Mouse (Mus musculus) midbrain, postnatal 0 days (tissue): Measurements from ENCODE around the gene Nipa1. TPM values are rescaled to one million over a fixed set of nuclear protein-coding genes. Genes with fewer than 3 reads are reported as not detected.

Source experiments
- ATAC-seq: fragments of 200-750 bp; cut with Nextera tagmentation; 2 replicates; pipeline ENCODE4 v1.8.0; 2017; ENCODE audit warnings: moderate number of reproducible peaks, mild to moderate bottlenecking, moderate TSS enrichment, moderate library complexity; ENCODE audit not compliant: low FRiP score
- DNase-seq: peaks from one replicate; pipeline ENCODE4 v3.0.0-alpha.2; 2015; ENCODE audit warnings: low spot score
- H3K27ac ChIP-seq: fragments of 300-500 bp; sonication (generic); 2 replicates; pipeline ENCODE4 v1.5.1; 2014; ENCODE audit warnings: low read depth, mild to moderate bottlenecking, low read length, mixed read lengths
- H3K27me3 ChIP-seq: fragments of 300-500 bp; sonication (generic); 2 replicates; pipeline ENCODE4 v1.6.1; 2014; ENCODE audit warnings: low read length, control low read depth, mixed read lengths; ENCODE audit not compliant: insufficient read depth
- H3K36me3 ChIP-seq: fragments of 300-500 bp; sonication (generic); 2 replicates; pipeline ENCODE4 v1.6.1; 2014; ENCODE audit warnings: low read length, control low read depth, mixed read lengths; ENCODE audit not compliant: insufficient read depth
- H3K4me1 ChIP-seq: fragments of 300-500 bp; sonication (generic); 2 replicates; pipeline ENCODE4 v1.6.1; 2014; ENCODE audit warnings: mild to moderate bottlenecking, control low read depth, antibody characterized with exemption, low read length, mixed read lengths; ENCODE audit not compliant: insufficient read depth
- H3K4me2 ChIP-seq: fragments of 300-500 bp; sonication (generic); 2 replicates; pipeline ENCODE4 v1.6.1; 2014; ENCODE audit warnings: low read depth, mild to moderate bottlenecking, low read length, mixed read lengths; ENCODE audit not compliant: poor library complexity, severe bottlenecking
- H3K4me3 ChIP-seq: fragments of 300-500 bp; sonication (generic); 2 replicates; pipeline ENCODE4 v1.5.1; 2014; ENCODE audit warnings: low read depth, mild to moderate bottlenecking, low read length, moderate library complexity
- H3K9ac ChIP-seq: fragments of 300-500 bp; sonication (generic); replicated peaks from 2 replicates; pipeline ENCODE4 v1.6.1; 2014; ENCODE audit warnings: mild to moderate bottlenecking, low read length, moderate library complexity, mixed read lengths; ENCODE audit not compliant: poor library complexity, severe bottlenecking
- H3K9me3 ChIP-seq: fragments of 300-500 bp; sonication (generic); 2 replicates; pipeline ENCODE4 v1.6.1; 2016; ENCODE audit warnings: low read length, control low read depth
- CTCF ChIP-seq: IDR thresholded peaks from 2 replicates; pipeline ENCODE4 v1.5.1; 2016; ENCODE audit warnings: antibody characterized with exemption, mild to moderate bottlenecking
- WGBS: fragments of 180-500 bp; shearing (Covaris S2); extraction: QIAGEN DNeasy Blood & Tissue Kit; methylation state at CpG from one replicate; pipeline ENCODE4 v1.1.7; 2014; 5-methylcytosine and 5-hydroxymethylcytosine counted together
- polyA plus RNA-seq: library from polyadenylated mRNA; unstranded; fragments of >200 nt; fragmentation: Nextera tagmentation; extraction: Ambion mirVana; gene quantifications from 2 replicates; pipeline ENCODE4 v1.2.1, GENCODE M21; 2015
- total RNA-seq: library from RNA; depleted of rRNA; stranded (reverse); fragments of >200 nt; gene quantifications from 2 replicates; pipeline ENCODE4 v1.2.3, GENCODE M21; 2014

Gene Nipa1
- total and polyA plus RNA-seq, 2 experiments from 2014 or later, result 31.7 to 48.1 TPM

DNA sequence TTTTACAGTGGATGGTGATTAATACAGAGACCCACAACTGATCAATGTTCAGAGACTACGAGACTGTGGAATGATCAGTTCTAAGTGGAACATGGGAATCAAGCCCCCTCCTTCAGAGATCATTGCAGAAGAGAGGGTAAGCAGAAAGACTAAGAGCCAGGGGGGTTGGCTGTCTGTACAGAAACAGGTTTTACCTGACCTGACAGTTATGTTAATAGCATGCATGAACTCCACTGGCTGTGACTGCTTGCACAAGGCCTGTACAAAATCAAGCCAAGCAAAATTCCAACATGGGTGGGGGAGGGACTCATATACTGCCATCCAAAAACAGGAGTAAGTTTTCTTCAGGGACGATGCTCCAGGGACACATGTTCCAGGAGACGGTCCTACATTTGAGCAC is 28.6 kb downstream of the Nipa1 start:
- DNase-seq (no peak), ATAC-seq (no peak)
- no peak for TF ChIP-seq CTCF
- H3K9ac ChIP-seq, result no peak overlapping the region
- no peak overlapping the region for H3K4me2 ChIP-seq
- no peaks in the 10 kb centered on the region for H3K27me3 ChIP-seq
- no peaks in the 10 kb centered on the region for H3K9me3 ChIP-seq
- peaks cover 2% of the 10 kb centered on the region; the same call in 1 of the 2 replicates for H3K4me1 ChIP-seq
- no peak overlapping the region for H3K27ac ChIP-seq
- no peak overlapping the region for H3K4me3 ChIP-seq
- whole genome bisulfite sequencing, result 99% methylated on average over 3 of the region's 3 CpGs
- H3K36me3 ChIP-seq, result peaks cover 3% of the 10 kb centered on the region; the same call in 1 of the 2 replicates

- Histone ChIP-seq H3K27ac (no peak overlapping the region), H3K4me2 (no peak overlapping the region; the same call in 1 of the 2 replicates), H3K36me3 (peaks cover 8% of the 10 kb centered on the region), H3K27me3 (no peaks in the 10 kb centered on the region), H3K4me1 (no peaks in the 10 kb centered on the region), H3K9me3 (no peaks in the 10 kb centered on the region), H3K4me3 (no peak overlapping the region), H3K9ac (no peak overlapping the region)
- DNase-seq (peak; percentile 70), ATAC-seq (peak; percentile 56; the same call in 1 of the 2 replicates)
- TF ChIP-seq CTCF, result peak; percentile 82
- 36% methylated on average over 13 of the region's 13 CpGs for WGBS
Measured at GRCm38 (mm10) chr7:55986526-55987214, 33.1 kb downstream of the Nipa1 start.

DNA sequence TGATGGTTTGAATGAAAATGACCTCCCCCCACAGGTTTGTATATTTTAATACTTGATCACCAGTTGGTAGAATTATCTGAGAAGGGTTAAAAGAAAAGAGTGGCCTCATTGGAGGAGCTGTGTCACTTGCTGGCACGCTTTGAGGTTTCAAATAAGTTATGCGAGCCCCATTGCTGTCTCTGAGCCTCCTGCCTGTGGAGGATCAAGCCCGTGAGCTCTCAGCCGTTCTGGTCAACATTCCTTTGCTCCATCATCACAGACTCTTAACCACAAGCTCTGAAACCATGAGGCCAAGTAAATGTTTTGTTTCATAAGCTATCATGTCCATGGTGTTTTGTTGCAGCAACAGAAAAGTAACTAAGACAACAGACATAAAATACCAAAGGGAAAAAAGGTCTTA is 35.0 kb downstream of the Nipa1 start:
- no peak overlapping the region for H3K9ac ChIP-seq
- ATAC-seq, result no peak
- 66% methylated on average over 4 of the region's 4 CpGs for whole genome bisulfite sequencing

DNA sequence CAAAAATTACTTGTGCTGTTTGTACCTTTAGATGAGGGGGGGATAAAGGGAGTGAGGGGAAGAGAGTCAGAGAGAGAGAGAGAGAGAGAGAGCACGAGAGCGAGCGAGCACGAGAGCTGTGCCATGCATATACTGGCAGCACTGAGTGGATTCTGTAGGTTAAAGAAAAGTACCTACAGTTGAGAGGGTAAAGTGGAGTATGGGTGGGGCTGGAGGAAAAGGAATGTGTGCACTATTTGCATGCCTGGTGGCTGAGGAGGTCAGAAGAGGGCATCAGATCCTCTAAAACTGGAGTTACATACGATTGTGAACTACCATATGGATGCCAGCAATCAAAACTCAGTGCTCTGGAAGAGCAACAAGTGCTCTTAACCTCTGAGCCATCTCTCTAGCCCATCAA is 36.6 kb downstream of the Nipa1 start:
- TF ChIP-seq CTCF, result no peak
- peaks cover 16% of the 10 kb centered on the region for H3K36me3 ChIP-seq
- 91% methylated on average over 5 of the region's 5 CpGs for WGBS
- H3K9me3 ChIP-seq, result no peaks in the 10 kb centered on the region
- no peak overlapping the region for H3K4me3 ChIP-seq
- DNase-seq (no peak), ATAC-seq (no peak)
- no peaks in the 10 kb centered on the region for H3K27me3 ChIP-seq
- H3K27ac ChIP-seq, result no peak overlapping the region
- H3K4me2 ChIP-seq, result no peak overlapping the region
- no peaks in the 10 kb centered on the region for H3K4me1 ChIP-seq
- no peak overlapping the region for H3K9ac ChIP-seq

More for the DNA sequence above, 35.0 kb downstream of the Nipa1 start:
- Histone ChIP-seq H3K4me1 (no peaks in the 10 kb centered on the region), H3K27me3 (no peaks in the 10 kb centered on the region), H3K4me2 (no peak overlapping the region), H3K27ac (no peak overlapping the region), H3K4me3 (no peak overlapping the region), H3K9me3 (no peaks in the 10 kb centered on the region), H3K36me3 (peaks cover 9% of the 10 kb centered on the region)
- TF ChIP-seq CTCF, result no peak
- no peak for DNase-seq

GRCm38 (mm10) chr7:55982010-55982700 is 37.6 kb downstream of the Nipa1 start:
- Histone ChIP-seq H3K4me2 (no peak overlapping the region), H3K27ac (no peak overlapping the region), H3K4me1 (no peaks in the 10 kb centered on the region), H3K36me3 (peaks cover 16% of the 10 kb centered on the region), H3K9ac (no peak overlapping the region), H3K27me3 (no peaks in the 10 kb centered on the region), H3K9me3 (no peaks in the 10 kb centered on the region), H3K4me3 (no peak overlapping the region)
- ATAC-seq (no peak), DNase-seq (no peak)
- TF ChIP-seq CTCF, result no peak
- 87% methylated on average over 10 of the region's 10 CpGs for WGBS

- H3K9me3 ChIP-seq, result no peaks in the 10 kb centered on the region
- DNase-seq, result no peak
- TF ChIP-seq CTCF, result no peak
Measured at GRCm38 (mm10) chr7:55981511-55981910, 38.2 kb downstream of the Nipa1 start.

More at GRCm38 (mm10) chr7:55981511-55981910, 38.2 kb downstream of the Nipa1 start:
- Histone ChIP-seq H3K36me3 (peaks cover 16% of the 10 kb centered on the region), H3K27ac (no peak overlapping the region), H3K4me2 (no peak overlapping the region), H3K27me3 (no peaks in the 10 kb centered on the region), H3K4me1 (no peaks in the 10 kb centered on the region), H3K4me3 (no peak overlapping the region), H3K9ac (no peak overlapping the region)
- 100% methylated on average over 2 of the region's 2 CpGs for WGBS
- no peak for ATAC-seq
